Mouse (Mus musculus) embryonic facial prominence, embryonic 11.5 days (tissue): ENCODE measurements at regions not wholly inside any gene's neighbourhood (a gene's known extent, or its start where the extent isn't known, plus 50 kb on each side); places are given as distances from the start of the nearest gene placed in this dataset.
A peak's percentile ranks its signal among the peaks of the same experiment; 100 is the strongest.

Experiments used
- ATAC-seq: fragments of 200-750 bp; cut with Nextera tagmentation; replicated peaks from 2 replicates; pipeline ENCODE4 v1.8.0; 2017; ENCODE audit warnings: low read depth; ENCODE audit not compliant: insufficient number of reproducible peaks, low FRiP score, low TSS enrichment
- DNase-seq: peaks from one replicate; pipeline ENCODE4 v3.0.0-alpha.2; 2015; ENCODE audit warnings: low spot score
- H3K27ac ChIP-seq: fragments of 300-500 bp; sonication (generic); replicated peaks from 2 replicates; pipeline ENCODE4 v1.5.1; 2014; ENCODE audit warnings: mild to moderate bottlenecking, low read depth, low read length, control low read depth
- H3K27me3 ChIP-seq: fragments of 300-500 bp; sonication (generic); 2 replicates; pipeline ENCODE4 v1.6.1; 2014; ENCODE audit warnings: mild to moderate bottlenecking, low read length, moderate library complexity, mixed read lengths; ENCODE audit not compliant: control insufficient read depth, insufficient read depth
- H3K36me3 ChIP-seq: fragments of 300-500 bp; sonication (generic); replicated peaks from 2 replicates; pipeline ENCODE4 v1.6.1; 2014; ENCODE audit warnings: low read depth, mild to moderate bottlenecking, low read length, moderate library complexity, mixed read lengths; ENCODE audit not compliant: control insufficient read depth, insufficient read depth
- H3K4me1 ChIP-seq: fragments of 300-500 bp; sonication (generic); 2 replicates; pipeline ENCODE4 v1.6.1; 2014; ENCODE audit warnings: low read length, mixed read lengths; ENCODE audit not compliant: control insufficient read depth, insufficient read depth
- H3K4me2 ChIP-seq: fragments of 300-500 bp; sonication (generic); 2 replicates; pipeline ENCODE4 v1.6.1; 2014; ENCODE audit warnings: low read depth, mild to moderate bottlenecking, control low read depth, low read length, moderate library complexity
- H3K4me3 ChIP-seq: fragments of 300-500 bp; sonication (generic); 2 replicates; pipeline ENCODE4 v1.5.1; 2014; ENCODE audit warnings: low read depth, low read length, control low read depth
- H3K9ac ChIP-seq: fragments of 300-500 bp; sonication (generic); replicated peaks from 2 replicates; pipeline ENCODE4 v1.6.1; 2014; ENCODE audit warnings: mild to moderate bottlenecking, control low read depth, low read length
- H3K9me3 ChIP-seq: fragments of 300-500 bp; sonication (generic); replicated peaks from 2 replicates; pipeline ENCODE4 v1.6.1; 2016; ENCODE audit warnings: mild to moderate bottlenecking, low read length, inconsistent platforms, mixed read lengths; ENCODE audit not compliant: control insufficient read depth
- WGBS: fragments of 180-500 bp; shearing (Covaris S2); extraction: QIAGEN DNeasy Blood & Tissue Kit; methylation state at CpG from one replicate; pipeline ENCODE4 v1.1.7; 2014; 5-methylcytosine and 5-hydroxymethylcytosine counted together

DNA sequence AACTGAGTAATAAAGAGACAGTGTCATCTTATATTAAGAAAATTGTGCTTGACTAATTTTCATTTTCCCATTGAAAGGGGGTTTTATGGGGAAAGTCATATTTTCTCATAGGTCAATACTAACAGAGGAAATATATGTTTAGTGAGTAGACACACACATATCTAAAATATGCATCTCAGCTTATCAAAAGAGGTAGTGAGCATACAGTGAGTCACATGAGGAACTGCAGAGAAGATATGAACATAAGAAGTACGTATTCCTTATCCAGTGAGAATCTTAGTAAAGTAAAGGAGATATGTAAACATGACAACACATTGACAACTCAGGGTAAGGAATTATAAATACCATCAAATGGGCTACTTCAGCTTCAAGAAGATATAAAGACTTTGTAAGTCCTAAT is 900.3 kb downstream of the Tbl1xr1 start:
- H3K27me3 ChIP-seq = no peaks in the 10 kb centered on the region
- ATAC-seq = no peak
- no peaks in the 10 kb centered on the region for H3K36me3 ChIP-seq
- H3K4me1 ChIP-seq = no peaks in the 10 kb centered on the region
- H3K9me3 ChIP-seq = no peaks in the 10 kb centered on the region
- no peak for DNase-seq
- H3K9ac ChIP-seq = no peak overlapping the region
- no peak overlapping the region for H3K27ac ChIP-seq
- WGBS = 83% methylated on average over 1 of the region's 1 CpGs
- no peak overlapping the region for H3K4me2 ChIP-seq
- no peak overlapping the region for H3K4me3 ChIP-seq

DNA sequence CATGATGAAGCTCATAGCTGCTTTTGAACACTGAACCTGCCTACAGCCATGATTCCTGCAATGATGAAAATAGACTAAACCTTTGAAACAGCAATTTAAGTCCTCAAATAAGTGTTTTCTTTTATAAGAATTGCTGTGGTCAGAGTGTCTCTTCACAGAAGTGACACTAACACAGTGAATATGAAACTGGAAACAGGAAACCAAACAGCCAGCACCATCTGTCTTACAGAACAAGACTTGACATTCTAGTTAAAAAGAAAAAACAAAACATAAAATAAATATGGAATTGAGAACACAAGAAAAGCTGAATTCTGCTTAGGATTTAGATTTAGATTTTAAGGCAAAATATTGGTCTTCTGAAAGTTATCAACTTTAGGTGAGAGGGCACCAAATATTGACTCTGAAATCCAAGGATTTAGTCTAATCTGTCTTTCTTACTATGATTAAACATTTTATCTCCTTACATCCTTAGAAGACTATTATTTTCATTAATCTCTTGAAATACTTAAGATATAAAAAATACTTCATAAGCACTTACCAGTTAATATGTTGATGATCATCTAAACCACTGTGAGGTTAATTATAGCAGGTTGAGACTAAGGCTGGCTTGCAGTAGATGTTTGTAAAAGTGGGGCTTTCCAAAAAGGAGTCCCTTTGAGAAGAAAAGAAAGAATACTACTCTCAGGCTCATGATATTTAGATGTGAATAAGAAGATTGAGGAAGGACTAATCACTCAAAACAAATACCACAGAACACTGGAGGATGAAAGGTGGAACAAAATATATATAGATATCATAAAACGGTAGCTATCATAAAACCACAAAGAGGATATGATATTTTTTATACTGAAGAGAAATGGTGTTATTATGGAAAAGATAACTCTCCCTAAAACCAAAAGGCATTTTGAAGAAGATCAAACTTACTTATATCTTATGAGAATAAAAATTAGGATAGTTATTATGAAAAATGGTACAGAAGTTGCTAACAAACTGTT is 903.7 kb downstream of the Tbl1xr1 start:
- Histone ChIP-seq H3K27me3 (no peaks in the 10 kb centered on the region), H3K27ac (no peak overlapping the region), H3K9me3 (no peaks in the 10 kb centered on the region), H3K4me3 (no peak overlapping the region), H3K4me1 (no peaks in the 10 kb centered on the region), H3K36me3 (no peaks in the 10 kb centered on the region), H3K4me2 (no peak overlapping the region), H3K9ac (no peak overlapping the region)
- DNase-seq (no peak), ATAC-seq (no peak)
- WGBS = 83% methylated on average over 1 of the region's 1 CpGs

DNA sequence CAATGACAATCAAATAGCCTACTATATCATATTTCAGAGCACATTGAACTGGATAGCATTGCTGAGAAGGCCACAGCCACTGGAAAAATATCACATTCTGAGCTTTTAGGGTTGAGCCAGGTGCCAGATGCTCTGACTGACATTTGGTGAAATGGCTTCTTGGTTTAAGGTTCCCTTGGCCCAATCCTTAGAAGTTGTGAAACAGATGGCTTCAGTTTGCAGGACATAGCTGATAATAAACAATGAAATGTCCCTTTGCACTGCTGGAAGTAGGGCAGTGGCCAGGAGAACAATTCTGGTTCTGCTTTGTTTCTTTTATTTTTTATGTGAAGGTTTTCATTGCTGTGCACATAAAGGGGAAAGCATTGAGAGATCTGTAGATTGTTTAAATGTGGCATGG is 906.0 kb downstream of the Tbl1xr1 start:
- H3K9ac ChIP-seq = no peak overlapping the region
- H3K27ac ChIP-seq = no peak overlapping the region
- H3K27me3 ChIP-seq = no peaks in the 10 kb centered on the region
- no peaks in the 10 kb centered on the region for H3K9me3 ChIP-seq
- H3K4me3 ChIP-seq = no peak overlapping the region
- H3K36me3 ChIP-seq = no peaks in the 10 kb centered on the region
- H3K4me1 ChIP-seq = no peaks in the 10 kb centered on the region
- peak; percentile 2 for DNase-seq
- H3K4me2 ChIP-seq = no peak overlapping the region
- no peak for ATAC-seq

DNA sequence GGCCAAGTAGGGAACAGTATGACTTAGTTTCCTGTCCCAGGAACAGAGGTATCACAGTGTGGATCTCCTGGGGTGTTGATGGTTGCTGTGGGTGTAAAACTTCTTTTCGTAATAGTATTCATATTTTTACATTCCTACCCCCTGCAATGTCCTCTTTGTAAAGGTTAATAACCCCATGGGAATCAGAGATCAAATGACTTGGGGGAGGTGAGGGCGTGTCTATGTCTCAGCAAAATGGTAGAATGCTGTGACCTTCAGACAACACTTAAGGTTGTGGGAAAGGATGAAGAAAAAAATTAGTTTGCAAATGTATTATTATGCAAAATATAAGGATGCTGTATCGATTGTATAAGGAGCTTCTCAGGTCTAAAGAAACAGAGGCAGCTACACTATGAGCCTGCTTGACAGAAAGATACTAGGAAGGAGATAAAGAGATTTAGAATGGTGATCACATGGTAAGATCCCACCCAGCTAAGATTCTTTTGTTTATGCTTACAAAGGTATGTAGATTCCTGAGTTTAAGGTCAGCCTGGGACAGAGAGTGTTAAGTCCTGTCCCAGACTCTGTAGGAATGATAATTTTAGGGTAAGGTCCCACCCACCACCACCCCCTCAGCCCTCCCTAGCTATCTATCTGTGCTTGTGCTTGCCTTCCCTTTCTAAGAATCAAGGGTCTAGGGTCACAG is 913.8 kb downstream of the Tbl1xr1 start:
- 73% methylated on average over 3 of the region's 3 CpGs for WGBS
- H3K9ac ChIP-seq = no peak overlapping the region
- H3K4me1 ChIP-seq = no peaks in the 10 kb centered on the region
- H3K9me3 ChIP-seq = no peaks in the 10 kb centered on the region
- no peak overlapping the region for H3K27ac ChIP-seq
- no peak for ATAC-seq
- H3K4me2 ChIP-seq = no peak overlapping the region
- H3K4me3 ChIP-seq = no peak overlapping the region
- no peak for DNase-seq
- H3K36me3 ChIP-seq = no peaks in the 10 kb centered on the region
- no peaks in the 10 kb centered on the region for H3K27me3 ChIP-seq

DNA sequence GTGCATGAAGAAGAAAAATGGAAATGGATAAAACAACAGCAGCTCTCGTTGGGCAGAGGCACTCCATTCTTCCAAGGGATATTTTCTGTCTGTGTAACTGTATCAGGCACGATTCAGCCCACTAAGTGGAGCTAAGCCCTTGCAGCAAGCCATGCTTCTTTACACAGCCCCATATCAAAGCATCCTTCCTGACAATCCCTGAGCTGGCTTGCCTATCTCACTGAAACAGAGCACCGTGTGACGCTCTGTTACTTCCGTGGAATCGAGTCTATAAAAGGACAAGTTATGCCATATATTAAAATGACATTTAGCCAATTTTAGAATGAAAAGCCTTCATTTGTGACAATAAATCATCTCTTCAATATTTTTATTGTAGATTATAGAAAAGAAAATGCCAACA is 918.8 kb downstream of the Tbl1xr1 start:
- no peak overlapping the region for H3K4me2 ChIP-seq
- no peak overlapping the region for H3K9ac ChIP-seq
- no peak overlapping the region for H3K27ac ChIP-seq
- no peaks in the 10 kb centered on the region for H3K4me1 ChIP-seq
- H3K9me3 ChIP-seq = no peaks in the 10 kb centered on the region
- DNase-seq = no peak
- no peaks in the 10 kb centered on the region for H3K36me3 ChIP-seq
- no peaks in the 10 kb centered on the region for H3K27me3 ChIP-seq
- H3K4me3 ChIP-seq = no peak overlapping the region
- WGBS = 83% methylated on average over 6 of the region's 6 CpGs
- no peak for ATAC-seq

DNA sequence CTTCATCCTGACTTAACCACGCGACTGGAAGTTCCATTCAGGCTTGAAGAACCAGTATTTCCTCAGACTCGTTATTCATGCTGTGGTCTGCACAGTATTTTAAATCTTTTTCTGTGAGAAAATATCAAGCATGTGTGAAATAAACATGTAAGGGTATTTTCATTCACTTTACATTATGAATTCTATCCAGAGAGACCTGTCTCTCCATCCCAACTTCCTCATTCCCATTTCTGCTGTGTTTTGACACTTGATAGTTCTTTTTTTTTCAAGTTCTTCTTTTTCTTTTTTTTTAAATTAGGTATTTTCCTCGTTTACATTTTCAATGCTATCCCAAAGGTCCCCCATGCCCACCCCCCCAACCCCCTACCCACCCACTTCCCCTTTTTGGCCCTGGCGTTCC is 919.4 kb downstream of the Tbl1xr1 start:
- Histone ChIP-seq H3K27ac (no peak overlapping the region), H3K9ac (no peak overlapping the region), H3K9me3 (no peaks in the 10 kb centered on the region), H3K27me3 (no peaks in the 10 kb centered on the region), H3K36me3 (no peaks in the 10 kb centered on the region), H3K4me1 (no peaks in the 10 kb centered on the region), H3K4me3 (no peak overlapping the region), H3K4me2 (no peak overlapping the region)
- WGBS = 78% methylated on average over 4 of the region's 5 CpGs
- no peak for ATAC-seq
- no peak for DNase-seq

DNA sequence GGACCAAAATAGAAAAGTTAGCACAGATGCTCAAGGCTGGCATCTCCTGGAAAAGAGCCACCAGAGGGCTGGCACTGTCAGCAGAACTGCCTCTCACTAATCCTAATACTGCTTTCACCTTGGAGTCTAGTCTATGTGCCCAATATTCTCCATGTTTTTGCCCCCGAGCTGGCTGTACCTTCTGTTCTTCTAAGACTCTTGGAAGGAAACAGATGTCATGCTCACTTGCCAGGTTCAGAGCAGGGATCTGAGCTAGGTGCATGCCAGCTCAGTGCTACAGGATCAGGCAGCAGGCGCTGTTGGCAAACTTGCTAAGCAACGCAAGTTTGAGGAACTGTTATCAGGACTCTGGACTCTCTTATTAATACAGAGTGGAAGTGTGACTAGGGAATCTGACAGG is 924.6 kb downstream of the Tbl1xr1 start:
- Histone ChIP-seq H3K27me3 (no peaks in the 10 kb centered on the region), H3K9ac (no peak overlapping the region), H3K27ac (no peak overlapping the region), H3K4me3 (no peak overlapping the region), H3K4me2 (no peak overlapping the region), H3K4me1 (no peaks in the 10 kb centered on the region), H3K9me3 (no peaks in the 10 kb centered on the region), H3K36me3 (no peaks in the 10 kb centered on the region)
- no peak for ATAC-seq
- no peak for DNase-seq
- 82% methylated on average over 3 of the region's 3 CpGs for WGBS

DNA sequence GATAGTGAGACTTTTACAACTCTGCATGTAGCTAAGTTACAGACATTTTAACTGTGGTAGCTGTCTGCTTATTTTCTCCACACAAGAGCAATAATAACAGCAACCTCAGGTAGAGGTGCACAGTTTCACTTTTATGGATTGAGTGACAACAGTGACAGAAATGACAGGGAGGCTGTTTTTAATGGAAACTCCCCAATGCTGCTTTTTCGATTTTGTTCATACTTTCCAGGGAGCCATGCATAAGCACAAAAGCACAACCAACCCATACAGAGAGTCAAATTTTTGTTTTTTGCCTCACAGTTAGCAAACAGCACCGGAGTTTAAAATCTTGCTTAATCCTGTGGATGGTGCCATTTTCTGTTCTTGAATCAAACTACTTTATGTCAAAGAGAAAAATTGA is 955.6 kb downstream of the Tbl1xr1 start:
- no peaks in the 10 kb centered on the region for H3K4me1 ChIP-seq
- H3K27me3 ChIP-seq = no peaks in the 10 kb centered on the region
- H3K4me3 ChIP-seq = no peak overlapping the region
- no peaks in the 10 kb centered on the region for H3K9me3 ChIP-seq
- no peak overlapping the region for H3K4me2 ChIP-seq
- no peak for ATAC-seq
- H3K9ac ChIP-seq = no peak overlapping the region
- DNase-seq = no peak
- H3K27ac ChIP-seq = no peak overlapping the region
- WGBS = 89% methylated on average over 2 of the region's 2 CpGs
- H3K36me3 ChIP-seq = no peaks in the 10 kb centered on the region
